Mouse (Mus musculus) adipose tissue, adult 10 weeks (tissue): Measurements from ENCODE around the gene Alad. TPM values are rescaled to one million over a fixed set of nuclear protein-coding genes. Genes with fewer than 3 reads are reported as not detected.

Source experiments
- polyA plus RNA-seq: library from polyadenylated mRNA; stranded (reverse); fragments of 350-450 nt; fragmentation: Illumina TruSeq; extraction: RNeasy Lipid Tissue Mini Kit (QIAGEN cat#74804); gene quantifications from one replicate; pipeline ENCODE4 v1.2.3, GENCODE M21; 2014; ENCODE audit warnings: low read depth, low replicate concordance

Alad gene
- 185 TPM for polyA plus RNA-seq

DNA sequence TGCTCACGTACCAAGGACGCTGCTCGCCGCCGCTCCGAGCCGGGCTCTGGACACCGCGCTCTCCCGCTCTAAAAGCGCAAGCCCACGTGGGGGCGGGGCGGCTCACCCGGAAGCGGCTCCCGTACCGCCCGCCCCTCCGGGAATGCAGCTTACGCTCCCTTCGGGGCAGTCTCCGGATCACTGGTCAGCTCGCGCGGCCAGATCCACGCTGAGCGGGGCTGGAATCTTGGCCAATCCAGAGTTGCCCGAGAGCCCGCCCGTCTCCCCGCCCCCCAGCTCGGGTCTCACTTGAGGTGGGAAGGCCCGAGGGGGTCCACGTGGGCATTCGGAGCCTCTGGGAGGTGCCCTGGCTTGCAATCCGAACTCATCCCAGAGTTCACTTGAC is at the start of gene Alad:
Gene Alad, minus strand, starts transcription at position 70 of the 385 bp plus-strand sequence.

DNA sequence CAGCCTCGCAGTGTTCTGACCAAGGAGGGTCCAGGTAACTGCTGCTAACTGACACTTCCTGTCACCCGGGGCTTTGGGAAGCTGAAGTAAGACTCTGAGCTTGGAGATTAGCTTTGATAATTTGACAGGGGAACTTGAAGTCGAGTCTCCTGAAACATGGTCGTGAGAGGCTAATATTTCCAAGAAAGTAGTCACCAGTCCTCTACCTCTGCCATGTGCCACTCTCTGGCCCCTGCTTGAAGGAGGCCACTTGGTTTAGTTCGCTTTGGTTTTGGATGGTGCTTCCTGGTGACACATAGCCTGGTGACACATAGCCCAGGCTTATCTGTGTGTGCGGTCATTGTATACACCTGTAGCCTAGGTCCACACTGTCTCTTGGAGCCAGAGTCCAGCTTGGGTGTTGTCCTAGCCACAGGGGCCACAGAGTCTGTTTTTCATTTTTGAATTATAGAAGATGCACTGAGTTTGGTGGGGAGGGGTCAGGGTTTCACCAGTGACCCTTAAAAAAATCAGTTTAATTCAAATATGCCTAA is 40.1 kb upstream of the Alad start, which contains the start of gene Rgs3:
Gene Rgs3, plus strand, starts transcription at position 51 of the 533 bp plus-strand sequence.

DNA sequence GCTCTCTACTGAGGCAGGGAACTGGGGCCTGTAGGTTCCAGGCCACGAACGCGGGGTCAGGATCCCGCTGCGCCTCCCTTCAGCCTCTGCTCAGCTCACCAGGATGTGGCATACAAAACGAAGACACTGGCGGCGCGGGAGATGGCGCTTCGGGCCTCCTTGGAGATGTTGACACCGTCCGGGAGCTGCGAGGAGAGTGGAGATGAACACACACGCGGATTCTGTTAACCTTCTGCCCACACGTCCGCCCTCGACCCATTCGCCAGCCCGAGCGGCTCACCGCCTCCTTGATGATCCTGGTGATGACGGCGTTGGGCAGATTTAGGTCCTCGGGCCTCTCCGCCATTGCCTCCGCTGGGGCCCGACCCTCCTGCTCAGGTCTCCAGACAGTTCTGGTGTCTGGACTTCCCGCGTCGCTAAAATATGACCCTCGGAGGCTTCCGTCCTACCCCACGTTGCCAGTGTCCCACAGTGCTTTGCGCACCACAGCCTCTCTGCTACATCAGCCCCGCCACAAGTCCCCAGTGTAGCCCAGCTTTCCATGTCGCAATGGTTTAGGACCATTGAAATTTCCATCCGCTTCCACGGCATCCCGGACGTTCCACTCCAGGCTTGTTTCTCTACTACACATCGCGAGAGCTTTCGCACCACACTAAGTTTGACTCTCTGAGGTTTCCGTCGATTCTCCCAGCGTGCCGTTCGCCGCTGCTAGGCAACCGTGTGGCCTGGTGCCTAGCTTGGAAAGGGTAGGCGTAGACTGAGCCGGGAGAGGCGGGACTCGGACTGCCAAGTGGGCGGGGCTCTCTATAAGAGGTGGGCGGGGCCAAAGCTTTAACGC is 5.2 kb upstream of the Alad start, which contains the start of the genes Pole3 and 4933430I17Rik:
Gene Pole3, minus strand, starts transcription at position 418 of the 838 bp plus-strand sequence.
Gene 4933430I17Rik, plus strand, starts transcription at position 719 of the 838 bp plus-strand sequence.

DNA sequence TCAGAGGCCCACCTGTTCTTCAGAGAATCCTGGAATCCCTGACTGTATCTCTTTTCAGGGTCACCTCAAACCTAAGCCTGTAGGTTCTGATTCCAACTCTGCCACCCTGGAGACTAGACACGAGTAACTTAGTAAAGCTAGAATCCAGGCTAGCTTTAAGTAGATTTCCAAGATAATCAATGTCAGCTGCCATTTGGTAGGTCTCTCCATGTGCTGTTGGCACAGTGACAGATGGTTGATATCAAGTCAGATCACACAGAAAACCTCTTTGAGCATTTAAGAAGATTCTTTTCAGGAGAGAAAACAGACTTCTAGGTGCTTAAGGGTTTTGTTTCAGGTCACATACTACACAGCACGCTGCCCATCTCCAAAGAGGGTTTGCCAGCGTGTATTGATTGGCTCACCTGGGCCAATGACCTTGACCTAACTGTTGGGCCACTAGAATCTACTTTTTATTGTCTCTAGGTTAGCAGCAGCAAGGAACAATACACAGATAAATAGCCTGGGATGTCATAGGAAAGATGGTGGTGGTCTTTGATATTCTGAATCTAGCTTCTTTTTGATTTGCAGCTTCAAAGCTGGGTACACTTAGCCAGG is 16.2 kb downstream of the Alad start, which contains the start of gene Hdhd3:
Gene Hdhd3, minus strand, starts transcription at position 94 of the 597 bp plus-strand sequence.

DNA sequence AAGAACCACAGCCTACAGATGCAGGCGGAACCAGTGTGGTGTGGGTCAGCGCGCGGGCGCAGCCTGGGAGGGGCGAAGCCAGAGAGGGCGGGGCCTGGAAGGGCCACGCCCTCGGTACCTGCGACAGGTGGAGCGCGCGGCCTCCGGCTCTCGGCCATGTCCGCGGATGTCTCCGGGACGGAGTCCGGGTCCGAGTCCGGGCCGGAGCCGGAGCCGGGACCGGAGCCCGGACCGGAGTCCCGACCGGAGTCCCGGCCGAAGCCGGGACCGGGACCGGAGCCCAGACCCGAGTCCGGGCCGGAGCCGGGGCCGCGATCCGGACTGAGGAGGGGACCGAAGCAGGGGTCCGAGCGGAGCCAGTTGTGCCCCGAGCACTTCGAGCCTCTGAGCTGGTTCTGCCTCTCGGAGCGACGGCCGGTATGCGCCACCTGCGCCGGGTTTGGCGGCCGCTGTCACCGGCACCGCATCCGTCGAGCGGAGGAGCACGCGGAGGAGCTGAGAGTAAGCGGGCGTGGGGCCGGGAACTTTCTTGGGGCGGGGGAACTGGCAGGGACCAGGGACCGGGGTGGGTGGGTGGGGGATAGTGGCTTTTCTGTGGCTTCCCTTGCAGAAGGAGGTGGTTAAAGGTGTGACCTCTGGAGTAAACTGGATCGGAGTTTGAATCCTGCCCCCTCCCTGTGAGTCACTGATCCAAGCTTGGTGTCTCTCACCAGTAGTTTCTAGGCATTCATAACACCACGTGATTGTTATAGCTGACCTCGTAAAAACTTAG is 39.6 kb downstream of the Alad start, which contains the start of gene Bspry:
Gene Bspry, plus strand, starts transcription at position 117 of the 772 bp plus-strand sequence.

DNA sequence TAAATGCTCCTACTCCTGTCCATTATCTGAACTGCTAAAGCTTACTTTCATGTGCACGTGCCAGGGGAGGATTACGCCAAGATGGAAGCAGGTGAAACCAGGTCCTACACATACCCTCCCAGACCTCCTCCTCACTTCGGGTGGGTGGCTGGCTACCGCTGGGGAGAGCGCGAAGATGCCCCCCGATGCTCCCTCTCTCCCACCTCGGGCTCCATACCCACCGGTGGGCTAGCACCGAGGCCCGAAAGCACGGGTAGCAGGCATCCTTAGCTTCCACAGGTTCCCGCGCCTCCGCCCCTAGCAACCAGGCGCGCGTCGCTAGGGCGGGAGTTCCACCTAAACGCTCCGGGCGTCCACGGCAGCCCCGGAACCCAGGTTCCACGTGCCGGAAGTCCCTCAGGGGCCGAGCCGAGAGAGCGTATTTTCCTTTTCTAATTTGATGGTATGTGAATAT is 49.1 kb downstream of the Alad start, which contains the start of gene Wdr31:
Gene Wdr31, minus strand, starts transcription at position 299 of the 454 bp plus-strand sequence.

Other genes with a start within 250 kb of the Alad start
- gene Fkbp15, start 159.4 kb downstream of the Alad start, polyA plus RNA-seq, result 27.7 TPM
- gene Slc31a1, start 159.2 kb downstream of the Alad start, polyA plus RNA-seq, result 78.7 TPM
- 61.6 TPM for gene Cdc26, start 111.3 kb downstream of the Alad start, polyA plus RNA-seq
- 12.0 TPM for gene Prpf4, start 111.1 kb downstream of the Alad start, polyA plus RNA-seq
- gene Rnf183, start 84.7 kb downstream of the Alad start, polyA plus RNA-seq, result 1.4 TPM
- 6.5 TPM for gene Wdr31, start 49.0 kb downstream of the Alad start, polyA plus RNA-seq
- 64.5 TPM for gene Bspry, start 39.9 kb downstream of the Alad start, polyA plus RNA-seq
- 11.0 TPM for gene Hdhd3, start 16.5 kb downstream of the Alad start, polyA plus RNA-seq
- gene Pole3, start 5.2 kb upstream of the Alad start, polyA plus RNA-seq, result 51.0 TPM
- 1.3 TPM for gene 4933430I17Rik, start 5.5 kb upstream of the Alad start, polyA plus RNA-seq
- 116 TPM for gene Rgs3, start 39.9 kb upstream of the Alad start, polyA plus RNA-seq